1 mouse cellular context compared by ENCODE assay signal in the genomic region with DNA sequence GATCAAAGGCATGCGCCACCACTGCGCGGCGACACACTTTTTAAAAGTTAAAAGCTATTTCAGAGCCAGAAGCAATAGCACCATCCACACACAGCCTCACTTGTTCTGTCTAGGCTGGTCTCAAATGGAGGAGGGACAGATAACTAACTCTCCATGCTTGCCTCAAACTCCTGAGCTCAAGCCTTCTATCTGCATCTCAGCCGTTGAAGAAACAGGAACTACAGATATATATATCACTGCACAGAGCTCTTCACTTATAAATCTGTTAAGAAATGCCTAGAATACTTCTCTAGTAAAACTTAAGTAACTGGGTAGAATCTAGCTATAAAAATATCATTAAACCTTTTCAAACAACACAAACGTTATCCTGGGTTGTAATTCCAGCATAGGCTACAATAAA.
TF ChIP-seq lines count a peak whose summit lies in the region.

No protein-coding gene starts in this region.

TF ChIP-seq in MEL, 35 proteins besides CTCF, POLR2A, EP300 and RAD21:
- TF ChIP-seq RCOR1 (IDR thresholded peaks at IDR 0.05; ENCODE audit: low read depth, low read length): peak; percentile 99
- TF ChIP-seq TCF12 (IDR thresholded peaks at IDR 0.05; ENCODE audit: low read depth, low read length): peak; percentile 38; the same call in 1 of the 2 replicates
- peak; percentile 63 for TF ChIP-seq GATA1 (IDR thresholded peaks at IDR 0.05; ENCODE audit: low read depth, low read length)
- TF ChIP-seq MYC (IDR thresholded peaks at IDR 0.05; ENCODE audit: low read depth, low read length): 0 out of 2 replicates have a peak, but pooled peaks have one; percentile 48
- peak; percentile 86 for TF ChIP-seq MYB (IDR thresholded peaks at IDR 0.05; ENCODE audit: low read depth, low read length)
- no peak for TF ChIP-seq BHLHE40 (IDR thresholded peaks at IDR 0.05; ENCODE audit: borderline replicate concordance, low read depth, low read length)
- TF ChIP-seq MXI1 (IDR thresholded peaks at IDR 0.05; ENCODE audit: low read depth, low read length): peak; percentile 77; the same call in 1 of the 2 replicates
- TF ChIP-seq MAFK (IDR thresholded peaks at IDR 0.05; ENCODE audit: borderline replicate concordance, low read depth, low read length): no peak
- TF ChIP-seq SIN3A (IDR thresholded peaks at IDR 0.05; ENCODE audit: low read length): peak; percentile 80
- 0 out of 2 replicates have a peak, but pooled peaks have one; percentile 31 for TF ChIP-seq TBP (IDR thresholded peaks at IDR 0.05; ENCODE audit: low read depth, low read length)
- no peak for TF ChIP-seq POLR2AphosphoS2 (IDR thresholded peaks at IDR 0.05; ENCODE audit: low read length)
- no peak for TF ChIP-seq SMC3 (IDR thresholded peaks at IDR 0.05; ENCODE audit: low read depth, low read length)
